Mouse (Mus musculus): ENCODE measurements at regions not wholly inside any gene's neighbourhood (a gene's known extent, or its start where the extent isn't known, plus 50 kb on each side); places are given as distances from the start of the nearest gene placed in this dataset.

DNA sequence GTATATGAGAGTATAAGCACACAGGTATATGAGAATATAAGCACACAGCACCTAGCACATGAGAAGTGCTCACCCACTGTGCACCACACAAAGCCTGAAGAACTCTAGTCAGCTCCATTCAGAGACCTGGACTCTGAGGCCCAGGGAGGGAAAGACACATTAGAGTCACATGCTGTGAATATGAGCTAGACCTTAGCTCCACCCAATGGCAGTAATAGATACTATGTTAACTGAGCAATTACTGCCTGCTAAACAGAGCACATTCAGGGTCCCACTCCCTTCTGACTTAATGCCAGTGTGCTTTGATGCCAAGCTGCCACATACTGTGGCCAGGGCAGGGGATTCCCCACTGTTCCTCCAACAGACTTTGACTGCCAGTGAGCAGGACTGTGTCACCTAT is 89.2 kb downstream of the Gm26897 start:
- 0 out of 2 replicates have a peak, but pooled peaks cover 6% of the 10 kb centered on the region for H3K4me1 ChIP-seq (ENCODE audit: control insufficient read depth, insufficient read depth, low read length)
- H3K27ac ChIP-seq (replicated peaks; ENCODE audit: low read depth, low read length), result no peak overlapping the region
- no peaks in the 10 kb centered on the region for H3K9me3 ChIP-seq (ENCODE audit: control insufficient read depth, low read length)
- no peak overlapping the region for H3K4me2 ChIP-seq (ENCODE audit: low read length)
- H3K36me3 ChIP-seq (ENCODE audit: control insufficient read depth, insufficient read depth, low read length), result no peaks in the 10 kb centered on the region
- DNase-seq (no peak), ATAC-seq (ENCODE audit: low FRiP score, low TSS enrichment) (no peak)
- H3K4me3 ChIP-seq (replicated peaks; ENCODE audit: low read depth, low read length), result no peak overlapping the region
- no peak overlapping the region for H3K9ac ChIP-seq (replicated peaks; ENCODE audit: low read length)
- H3K27me3 ChIP-seq (ENCODE audit: control insufficient read depth, insufficient read depth, low read length), result no peaks in the 10 kb centered on the region

- 34% methylated on average over 4 of the region's 4 CpGs for WGBS
- no peak overlapping the region for H3K4me3 ChIP-seq (replicated peaks; ENCODE audit: low read depth, low read length)
- H3K4me2 ChIP-seq (ENCODE audit: low read length), result no peak overlapping the region
- no peak overlapping the region for H3K27ac ChIP-seq (replicated peaks; ENCODE audit: low read depth, low read length)
- no peaks in the 10 kb centered on the region for H3K27me3 ChIP-seq (ENCODE audit: control insufficient read depth, insufficient read depth, low read length)
- H3K36me3 ChIP-seq (ENCODE audit: control insufficient read depth, insufficient read depth, low read length), result no peaks in the 10 kb centered on the region
- H3K9ac ChIP-seq (replicated peaks; ENCODE audit: low read length), result no peak overlapping the region
- H3K4me1 ChIP-seq (ENCODE audit: control insufficient read depth, insufficient read depth, low read length), result 0 out of 2 replicates have a peak, but pooled peaks cover 6% of the 10 kb centered on the region
- ATAC-seq (ENCODE audit: low FRiP score, low TSS enrichment) (no peak), DNase-seq (no peak)
- H3K9me3 ChIP-seq (ENCODE audit: control insufficient read depth, low read length), result no peaks in the 10 kb centered on the region
These were observed 89.7 kb downstream of the Gm26897 start for GRCm38 (mm10) chr5:111823420-111823819.

GRCm38 (mm10) chr5:111823842-111824241 is 90.1 kb downstream of the Gm26897 start:
- ATAC-seq (ENCODE audit: low FRiP score, low TSS enrichment), result no peak
- Histone ChIP-seq H3K27me3 (ENCODE audit: control insufficient read depth, insufficient read depth, low read length) (no peaks in the 10 kb centered on the region), H3K36me3 (ENCODE audit: control insufficient read depth, insufficient read depth, low read length) (no peaks in the 10 kb centered on the region), H3K4me1 (ENCODE audit: control insufficient read depth, insufficient read depth, low read length) (0 out of 2 replicates have a peak, but pooled peaks cover 6% of the 10 kb centered on the region), H3K4me3 (replicated peaks; ENCODE audit: low read depth, low read length) (no peak overlapping the region), H3K9me3 (ENCODE audit: control insufficient read depth, low read length) (no peaks in the 10 kb centered on the region), H3K27ac (replicated peaks; ENCODE audit: low read depth, low read length) (no peak overlapping the region), H3K4me2 (ENCODE audit: low read length) (no peak overlapping the region), H3K9ac (replicated peaks; ENCODE audit: low read length) (no peak overlapping the region)
- peak; percentile 37 for DNase-seq
- 15% methylated on average over 5 of the region's 5 CpGs for WGBS

DNA sequence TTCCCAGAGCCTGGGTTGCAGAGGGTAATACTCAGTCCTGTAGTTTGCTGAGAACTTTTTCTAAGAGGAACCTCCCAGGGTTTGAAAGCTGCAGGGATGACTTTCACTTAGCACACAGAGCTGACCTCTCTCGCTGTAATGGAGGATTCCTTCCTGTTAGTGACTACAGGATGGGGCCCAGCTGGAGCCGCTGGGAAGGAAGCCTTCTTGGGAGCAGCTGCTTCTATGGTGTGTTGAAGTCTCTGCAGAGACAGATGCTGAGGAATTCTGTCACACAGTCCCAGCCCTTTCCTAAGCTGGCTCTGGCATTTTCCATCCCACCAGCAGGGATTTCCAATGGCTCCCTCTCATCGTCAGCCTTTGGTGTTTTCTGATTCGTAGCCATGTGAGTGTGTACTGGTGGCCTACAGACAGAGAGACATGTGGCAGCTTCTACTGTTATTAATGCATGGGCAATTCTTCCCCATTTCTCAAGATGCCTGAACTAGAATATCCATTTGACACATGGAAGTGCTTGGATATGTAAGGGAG is 90.9 kb downstream of the Gm26897 start:
- H3K27ac ChIP-seq (replicated peaks; ENCODE audit: low read depth, low read length), result no peak overlapping the region
- ATAC-seq (ENCODE audit: low FRiP score, low TSS enrichment) (no peak), DNase-seq (no peak)
- H3K4me2 ChIP-seq (ENCODE audit: low read length), result no peak overlapping the region
- H3K4me3 ChIP-seq (replicated peaks; ENCODE audit: low read depth, low read length), result no peak overlapping the region
- H3K4me1 ChIP-seq (ENCODE audit: control insufficient read depth, insufficient read depth, low read length), result 0 out of 2 replicates have a peak, but pooled peaks cover 6% of the 10 kb centered on the region
- H3K36me3 ChIP-seq (ENCODE audit: control insufficient read depth, insufficient read depth, low read length), result no peaks in the 10 kb centered on the region
- H3K9ac ChIP-seq (replicated peaks; ENCODE audit: low read length), result no peak overlapping the region
- H3K9me3 ChIP-seq (ENCODE audit: control insufficient read depth, low read length), result no peaks in the 10 kb centered on the region
- H3K27me3 ChIP-seq (ENCODE audit: control insufficient read depth, insufficient read depth, low read length), result no peaks in the 10 kb centered on the region
- WGBS, result 79% methylated on average over 4 of the region's 4 CpGs

- ATAC-seq (ENCODE audit: low FRiP score, low TSS enrichment) (no peak), DNase-seq (no peak)
- WGBS, result 82% methylated on average over 6 of the region's 6 CpGs
- Histone ChIP-seq H3K27ac (replicated peaks; ENCODE audit: low read depth, low read length) (no peak overlapping the region), H3K4me1 (ENCODE audit: control insufficient read depth, insufficient read depth, low read length) (no peaks in the 10 kb centered on the region), H3K4me2 (ENCODE audit: low read length) (no peak overlapping the region), H3K9me3 (ENCODE audit: control insufficient read depth, low read length) (no peaks in the 10 kb centered on the region), H3K27me3 (ENCODE audit: control insufficient read depth, insufficient read depth, low read length) (0 out of 2 replicates have a peak, but pooled peaks cover 2% of the 10 kb centered on the region), H3K9ac (replicated peaks; ENCODE audit: low read length) (no peak overlapping the region), H3K4me3 (replicated peaks; ENCODE audit: low read depth, low read length) (no peak overlapping the region), H3K36me3 (ENCODE audit: control insufficient read depth, insufficient read depth, low read length) (no peaks in the 10 kb centered on the region)
These were observed 96.2 kb downstream of the Gm26897 start for GRCm38 (mm10) chr5:111829891-111830290.

DNA sequence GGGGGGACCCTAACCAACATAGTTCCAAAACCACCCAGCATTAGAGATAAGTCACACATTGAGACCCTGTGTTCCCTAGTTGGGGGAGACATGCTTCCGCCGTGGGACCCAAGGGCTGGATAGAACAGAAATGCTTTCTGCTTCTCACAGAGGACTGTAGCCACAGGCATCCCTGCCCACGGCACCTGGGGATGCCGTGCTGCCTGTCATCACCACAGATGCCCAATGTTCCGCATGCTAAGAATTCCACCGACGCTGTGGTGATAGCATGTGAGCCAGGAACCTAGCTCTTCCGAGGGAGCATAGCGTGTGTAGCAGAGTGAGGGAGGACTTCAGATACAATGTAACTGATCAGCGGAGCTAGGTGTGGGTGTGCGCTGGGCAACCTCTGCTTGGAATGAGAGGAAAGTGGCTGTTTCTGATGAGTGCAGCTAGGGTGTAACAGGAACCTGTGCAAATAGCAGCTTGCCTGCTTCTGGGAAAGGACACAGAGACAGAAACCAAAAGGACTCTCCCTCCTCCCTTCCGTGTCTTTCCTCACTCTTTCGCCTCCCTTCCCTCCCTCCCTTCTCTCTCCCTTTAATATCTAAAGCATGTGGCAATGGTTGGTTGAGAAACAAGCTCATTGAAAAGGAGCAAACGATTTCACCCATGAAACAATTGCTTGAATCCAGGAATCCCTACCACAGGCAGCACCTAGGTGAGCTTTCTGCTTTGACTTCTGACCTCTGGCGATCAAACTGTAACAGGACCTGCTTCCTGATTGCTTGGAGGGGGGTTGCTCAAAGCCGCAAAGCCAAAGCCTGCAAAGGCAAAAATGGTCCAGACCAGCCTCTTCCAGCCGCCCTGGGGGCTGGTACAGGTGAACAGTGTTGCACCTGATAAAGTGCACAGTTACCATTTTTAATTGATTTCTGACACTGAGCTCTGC is 102.3 kb downstream of the Gm26897 start:
- Histone ChIP-seq H3K9ac (replicated peaks; ENCODE audit: low read length) (no peak overlapping the region), H3K4me3 (replicated peaks; ENCODE audit: low read depth, low read length) (no peak overlapping the region), H3K4me2 (ENCODE audit: low read length) (peak overlapping the region; percentile 23), H3K27ac (replicated peaks; ENCODE audit: low read depth, low read length) (peak overlapping the region; percentile 77), H3K36me3 (ENCODE audit: control insufficient read depth, insufficient read depth, low read length) (no peaks in the 10 kb centered on the region), H3K27me3 (ENCODE audit: control insufficient read depth, insufficient read depth, low read length) (0 out of 2 replicates have a peak, but pooled peaks cover 2% of the 10 kb centered on the region), H3K4me1 (ENCODE audit: control insufficient read depth, insufficient read depth, low read length) (peaks cover 18% of the 10 kb centered on the region), H3K9me3 (ENCODE audit: control insufficient read depth, low read length) (no peaks in the 10 kb centered on the region)
- 33% methylated on average over 17 of the region's 17 CpGs for WGBS
- DNase-seq (peak; percentile 57), ATAC-seq (ENCODE audit: low FRiP score, low TSS enrichment) (no peak)

DNA sequence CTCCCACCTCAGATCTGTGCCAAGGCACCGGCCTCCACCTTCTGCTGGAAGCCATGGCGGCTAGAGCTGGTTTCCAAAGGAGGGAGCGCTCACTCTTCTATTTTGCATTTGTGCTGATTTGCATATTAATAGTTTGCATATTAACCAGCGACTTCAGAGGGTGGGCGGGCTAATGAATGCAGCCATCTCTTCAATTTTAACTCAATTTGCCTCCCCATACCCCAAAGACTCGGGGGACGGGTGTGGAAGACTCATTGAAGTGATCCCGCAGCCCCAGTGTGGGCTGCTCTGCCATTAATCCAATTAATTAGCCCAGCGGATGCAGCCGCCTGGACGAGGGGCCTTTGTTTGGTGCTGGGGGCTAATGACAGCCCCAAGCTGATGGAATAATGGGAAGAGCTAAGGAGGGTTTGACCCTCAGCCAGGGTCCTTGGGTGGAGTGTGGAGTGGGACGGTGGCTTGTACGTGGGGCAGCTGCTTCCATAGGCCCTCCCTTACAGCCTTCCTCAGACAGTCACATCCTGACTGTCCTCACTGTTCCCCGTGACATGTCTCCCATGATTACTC is 103.0 kb downstream of the Gm26897 start:
- H3K27me3 ChIP-seq (ENCODE audit: control insufficient read depth, insufficient read depth, low read length), result 0 out of 2 replicates have a peak, but pooled peaks cover 2% of the 10 kb centered on the region
- H3K9me3 ChIP-seq (ENCODE audit: control insufficient read depth, low read length), result no peaks in the 10 kb centered on the region
- H3K4me1 ChIP-seq (ENCODE audit: control insufficient read depth, insufficient read depth, low read length), result peaks cover 18% of the 10 kb centered on the region
- ATAC-seq (ENCODE audit: low FRiP score, low TSS enrichment) (peak; percentile 79), DNase-seq (peak; percentile 84)
- H3K4me3 ChIP-seq (replicated peaks; ENCODE audit: low read depth, low read length), result no peak overlapping the region
- peak overlapping the region; percentile 77 for H3K27ac ChIP-seq (replicated peaks; ENCODE audit: low read depth, low read length)
- no peaks in the 10 kb centered on the region for H3K36me3 ChIP-seq (ENCODE audit: control insufficient read depth, insufficient read depth, low read length)
- no peak overlapping the region for H3K9ac ChIP-seq (replicated peaks; ENCODE audit: low read length)
- WGBS, result 6% methylated on average over 14 of the region's 14 CpGs
- peak overlapping the region; percentile 23 for H3K4me2 ChIP-seq (ENCODE audit: low read length)

DNA sequence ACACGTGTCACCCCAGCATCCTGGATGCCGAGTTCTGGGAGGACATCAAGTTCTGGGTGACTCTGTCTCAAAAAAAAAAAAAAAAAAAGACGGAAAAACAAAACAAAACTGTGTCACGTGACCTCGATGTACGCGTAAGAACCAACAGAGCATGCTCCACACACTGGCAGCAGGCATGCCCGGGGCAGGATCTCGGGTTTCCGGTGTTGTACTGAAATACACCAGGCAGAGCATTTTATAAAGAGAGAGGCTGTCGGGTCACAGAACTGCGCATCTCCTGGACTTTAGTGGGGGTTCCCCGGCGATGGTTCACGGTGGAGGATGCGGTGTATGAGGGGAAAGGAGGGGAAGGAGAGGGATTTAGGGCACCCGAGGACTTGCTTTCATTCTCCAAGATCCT is 108.7 kb downstream of the Gm26897 start:
- WGBS, result 49% methylated on average over 17 of the region's 17 CpGs
- ATAC-seq (ENCODE audit: low FRiP score, low TSS enrichment) (no peak), DNase-seq (peak; percentile 62)
- Histone ChIP-seq H3K4me1 (ENCODE audit: control insufficient read depth, insufficient read depth, low read length) (peaks cover 30% of the 10 kb centered on the region), H3K27me3 (ENCODE audit: control insufficient read depth, insufficient read depth, low read length) (no peaks in the 10 kb centered on the region), H3K4me2 (ENCODE audit: low read length) (peak overlapping the region; percentile 7; the same call in 1 of the 2 replicates), H3K4me3 (replicated peaks; ENCODE audit: low read depth, low read length) (no peak overlapping the region), H3K27ac (replicated peaks; ENCODE audit: low read depth, low read length) (peak overlapping the region; percentile 43), H3K9me3 (ENCODE audit: control insufficient read depth, low read length) (no peaks in the 10 kb centered on the region), H3K36me3 (ENCODE audit: control insufficient read depth, insufficient read depth, low read length) (no peaks in the 10 kb centered on the region), H3K9ac (replicated peaks; ENCODE audit: low read length) (no peak overlapping the region)
